Mouse (Mus musculus) liver, postnatal 0 days (tissue): Measurements from ENCODE around the gene Gm9999. TPM values are rescaled to one million over a fixed set of nuclear protein-coding genes. Genes with fewer than 3 reads are reported as not detected.

ENCODE experiments used
- ATAC-seq: fragments of 200-750 bp; cut with Nextera tagmentation; 2 replicates; pipeline ENCODE4 v1.8.0; 2017; ENCODE audit warnings: mild to moderate bottlenecking, moderate library complexity
- DNase-seq: peaks from one replicate; pipeline ENCODE4 v3.0.0-alpha.2; 2016
- H3K27ac ChIP-seq: fragments of 300-500 bp; sonication (generic); 2 replicates; pipeline ENCODE4 v1.5.1; 2014; ENCODE audit warnings: antibody characterized with exemption, moderate library complexity, mild to moderate bottlenecking, low read depth
- H3K27me3 ChIP-seq: fragments of 300-500 bp; sonication (generic); 2 replicates; pipeline ENCODE4 v1.6.1; 2014; ENCODE audit warnings: low read length, control low read depth, mixed read lengths; ENCODE audit not compliant: insufficient read depth
- H3K36me3 ChIP-seq: fragments of 300-500 bp; sonication (generic); replicated peaks from 2 replicates; pipeline ENCODE4 v1.6.1; 2014; ENCODE audit warnings: mild to moderate bottlenecking, control low read depth, low read length, moderate library complexity, mixed read lengths; ENCODE audit not compliant: insufficient read depth
- H3K4me1 ChIP-seq: fragments of 300-500 bp; sonication (generic); 2 replicates; pipeline ENCODE4 v1.6.1; 2014; ENCODE audit warnings: antibody characterized with exemption, mild to moderate bottlenecking, control low read depth; ENCODE audit not compliant: insufficient read depth
- H3K4me2 ChIP-seq: fragments of 300-500 bp; sonication (generic); 2 replicates; pipeline ENCODE4 v1.6.1; 2014; ENCODE audit warnings: low read depth, mild to moderate bottlenecking, low read length, moderate library complexity, mixed read lengths
- H3K4me3 ChIP-seq: fragments of 300-500 bp; sonication (generic); 2 replicates; pipeline ENCODE4 v1.5.1; 2014; ENCODE audit warnings: low read depth, low read length
- H3K9ac ChIP-seq: fragments of 300-500 bp; sonication (generic); replicated peaks from 2 replicates; pipeline ENCODE4 v1.6.1; 2014; ENCODE audit warnings: mild to moderate bottlenecking, moderate library complexity
- H3K9me3 ChIP-seq: fragments of 300-500 bp; sonication (generic); 2 replicates; pipeline ENCODE4 v1.6.1; 2016; ENCODE audit warnings: mild to moderate bottlenecking, control low read depth, low read length, mixed read lengths
- CTCF ChIP-seq: sonication (generic); IDR thresholded peaks from 2 replicates; pipeline ENCODE4 v1.5.1; 2016; ENCODE audit warnings: antibody characterized with exemption, low read depth
- EP300 ChIP-seq: IDR thresholded peaks from 2 replicates; pipeline ENCODE4 v1.6.1; 2016; ENCODE audit warnings: antibody characterized with exemption, low read depth, mild to moderate bottlenecking
- WGBS: fragments of 180-500 bp; shearing (Covaris S2); extraction: QIAGEN DNeasy Blood & Tissue Kit; methylation state at CpG from one replicate; pipeline ENCODE4 v1.1.7; 2014; ENCODE audit not compliant: insufficient replicate concordance; 5-methylcytosine and 5-hydroxymethylcytosine counted together
- polyA plus RNA-seq: library from polyadenylated mRNA; unstranded; fragments of >200 nt; fragmentation: Nextera tagmentation; extraction: Ambion mirVana; gene quantifications from 2 replicates; pipeline ENCODE4 v1.2.1, GENCODE M21; 2015

Gm9999 gene
- polyA plus RNA-seq, 1 experiment from 2014 or later: not detected

GRCm38 (mm10) chr7:47030517-47031193, 47.3 kb downstream of the Gm9999 start:
- Histone ChIP-seq H3K9ac (no peak overlapping the region), H3K4me2 (no peak overlapping the region)

GRCm38 (mm10) chr7:47031371-47031770, 48.0 kb downstream of the Gm9999 start:
- DNase-seq (no peak), ATAC-seq (no peak)
- no peaks in the 10 kb centered on the region for H3K27me3 ChIP-seq
- no peak overlapping the region for H3K27ac ChIP-seq
- H3K4me2 ChIP-seq: no peak overlapping the region
- no peaks in the 10 kb centered on the region for H3K36me3 ChIP-seq
- H3K9ac ChIP-seq: no peak overlapping the region
- H3K4me3 ChIP-seq: no peak overlapping the region
- 0 out of 2 replicates have a peak, but pooled peaks cover 2% of the 10 kb centered on the region for H3K4me1 ChIP-seq
- TF ChIP-seq CTCF (no peak), EP300 (no peak)
- no peaks in the 10 kb centered on the region for H3K9me3 ChIP-seq
- 74% methylated on average over 4 of the region's 4 CpGs for WGBS

More at GRCm38 (mm10) chr7:47030517-47031193, 47.3 kb downstream of the Gm9999 start:
- DNase-seq: no peak
- H3K9me3 ChIP-seq: no peaks in the 10 kb centered on the region
- WGBS: 72% methylated on average over 9 of the region's 9 CpGs
- no peak overlapping the region for H3K4me3 ChIP-seq
- TF ChIP-seq CTCF: no peak
- no peak for TF ChIP-seq EP300
- 0 out of 2 replicates have a peak, but pooled peaks cover 2% of the 10 kb centered on the region for H3K4me1 ChIP-seq
- ATAC-seq: no peak
- no peaks in the 10 kb centered on the region for H3K36me3 ChIP-seq
- no peak overlapping the region for H3K27ac ChIP-seq
- H3K27me3 ChIP-seq: no peaks in the 10 kb centered on the region

GRCm38 (mm10) chr7:47034785-47035384, 51.5 kb downstream of the Gm9999 start:
- Histone ChIP-seq H3K36me3 (no peaks in the 10 kb centered on the region), H3K4me1 (0 out of 2 replicates have a peak, but pooled peaks cover 2% of the 10 kb centered on the region), H3K9me3 (no peaks in the 10 kb centered on the region), H3K4me3 (no peak overlapping the region), H3K27ac (no peak overlapping the region), H3K27me3 (no peaks in the 10 kb centered on the region), H3K9ac (no peak overlapping the region), H3K4me2 (no peak overlapping the region)
- WGBS: 67% methylated on average over 4 of the region's 4 CpGs
- DNase-seq (no peak), ATAC-seq (no peak)
- TF ChIP-seq EP300: no peak
- TF ChIP-seq CTCF: no peak

- Histone ChIP-seq H3K4me2 (no peak overlapping the region), H3K27ac (no peak overlapping the region), H3K9me3 (no peaks in the 10 kb centered on the region), H3K4me3 (no peak overlapping the region), H3K9ac (no peak overlapping the region), H3K4me1 (0 out of 2 replicates have a peak, but pooled peaks cover 2% of the 10 kb centered on the region), H3K36me3 (no peaks in the 10 kb centered on the region), H3K27me3 (no peaks in the 10 kb centered on the region)
- no peak for DNase-seq
- TF ChIP-seq EP300: no peak
- no peak for TF ChIP-seq CTCF
- ATAC-seq: no peak
- 68% methylated on average over 8 of the region's 8 CpGs for WGBS
Measured at GRCm38 (mm10) chr7:47035426-47035825, 52.0 kb downstream of the Gm9999 start.

Other genes with a start within 250 kb of the Gm9999 start
- gene Saa1, start 240.6 kb upstream of the Gm9999 start, polyA plus RNA-seq: 0.38 and 0.63 TPM in 2 replicates
- gene Saa2, start 231.8 kb upstream of the Gm9999 start, polyA plus RNA-seq: 0.19 and 0.25 TPM in 2 replicates
- 3.3 and 3.6 TPM in 2 replicates for gene Hps5, start 187.5 kb upstream of the Gm9999 start, polyA plus RNA-seq
- gene Gtf2h1, start 187.5 kb upstream of the Gm9999 start, polyA plus RNA-seq: 18.8 TPM in 2 replicates
- 1,729 and 1,988 TPM in 2 replicates for gene Ldha, start 142.1 kb upstream of the Gm9999 start, polyA plus RNA-seq
- gene Ldhc, start 122.4 kb upstream of the Gm9999 start, polyA plus RNA-seq: 0.07 and 0.23 TPM in 2 replicates
- 59.1 and 61.2 TPM in 2 replicates for gene Tsg101, start 63.6 kb upstream of the Gm9999 start, polyA plus RNA-seq
- gene Uevld, start 25.1 kb upstream of the Gm9999 start, polyA plus RNA-seq: 2.6 and 3.2 TPM in 2 replicates
- gene Spty2d1, start 24.8 kb downstream of the Gm9999 start, polyA plus RNA-seq: 6.0 and 6.4 TPM in 2 replicates
- gene Tmem86a, start 67.0 kb downstream of the Gm9999 start, polyA plus RNA-seq: 35.6 and 42.0 TPM in 2 replicates
- not detected in 2 replicates for gene Ptpn5, start 150.1 kb downstream of the Gm9999 start, polyA plus RNA-seq
- not detected in 2 replicates for gene Mrgpra6, start 221.3 kb downstream of the Gm9999 start, polyA plus RNA-seq